Mouse (Mus musculus): ENCODE data around the gene Armh2. TPM values are rescaled to one million over a fixed set of nuclear protein-coding genes. Genes with fewer than 3 reads are reported as not detected.
A peak's percentile ranks its signal among the peaks of the same experiment; 100 is the strongest.

Armh2 gene
- total and polyA plus RNA-seq, 2 experiments from 2014 or later: not detected

DNA sequence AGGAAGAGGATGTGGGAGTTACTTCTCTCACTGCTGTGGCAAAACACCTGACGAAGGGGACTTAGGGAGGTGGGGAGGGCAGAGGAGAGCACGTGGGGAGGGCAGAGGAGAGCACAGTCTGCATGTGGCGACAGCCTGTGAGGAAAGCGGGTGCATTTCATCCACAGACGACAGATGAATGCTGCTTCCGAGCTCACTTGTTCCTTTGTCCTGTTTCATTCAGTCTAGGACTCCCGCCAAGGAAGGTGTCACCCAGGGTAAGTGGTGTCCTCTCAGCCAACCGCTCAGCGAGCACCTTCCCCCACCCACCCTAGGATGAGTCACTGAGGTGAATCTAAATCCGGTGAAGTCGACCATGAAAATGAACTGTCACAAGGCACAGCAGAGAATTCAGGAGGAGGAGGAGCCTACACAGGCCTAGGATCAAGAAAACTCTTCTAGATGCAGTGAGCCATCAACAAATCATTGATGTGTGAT lies 45.0 kb downstream of the Armh2 start:
- peak; percentile 76 for ATAC-seq
- TF ChIP-seq CTCF (IDR thresholded peaks at IDR 0.05; ENCODE audit: low read depth): no peak
- WGBS: 39% methylated on average over 11 of the region's 11 CpGs

DNA sequence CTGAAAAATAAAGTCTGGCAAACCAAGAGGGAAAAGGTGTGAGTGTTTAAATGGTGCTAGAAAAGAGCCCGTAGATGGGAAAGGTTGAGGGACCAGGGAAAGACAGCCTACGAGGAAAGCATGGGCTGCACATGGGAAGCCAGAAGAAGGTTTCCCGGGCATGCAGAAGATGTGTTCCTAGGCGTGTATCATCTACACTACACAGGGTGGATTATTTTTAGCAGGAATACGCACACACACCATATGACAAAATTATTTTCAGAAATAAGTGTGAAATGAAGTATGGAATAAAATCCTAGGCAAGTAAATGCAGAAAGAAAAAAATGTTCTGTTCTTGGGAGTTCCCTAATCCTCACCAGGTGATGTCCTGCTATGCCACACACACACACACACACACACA lies 46.4 kb downstream of the Armh2 start:
- Histone ChIP-seq H3K4me1 (ENCODE audit: insufficient read depth, low read length) (no peaks in the 10 kb centered on the region), H3K9me3 (ENCODE audit: low read length) (no peaks in the 10 kb centered on the region), H3K27ac (no peak overlapping the region), H3K36me3 (ENCODE audit: insufficient read depth, low read length) (no peaks in the 10 kb centered on the region), H3K4me3 (ENCODE audit: low read length) (no peak overlapping the region), H3K27me3 (ENCODE audit: insufficient read depth, low read length) (no peaks in the 10 kb centered on the region), H3K4me2 (ENCODE audit: low read depth, low read length) (no peak overlapping the region), H3K9ac (replicated peaks; ENCODE audit: low read length) (no peak overlapping the region)
- no peak for TF ChIP-seq CTCF (IDR thresholded peaks at IDR 0.05; ENCODE audit: low read depth)
- 88% methylated on average over 5 of the region's 5 CpGs for WGBS
- DNase-seq (ENCODE audit: low spot score): no peak
- ATAC-seq: no peak

More for the DNA sequence above, 45.0 kb downstream of the Armh2 start:
- Histone ChIP-seq H3K27ac (no peak overlapping the region), H3K9ac (replicated peaks; ENCODE audit: low read length) (no peak overlapping the region), H3K4me3 (ENCODE audit: low read length) (no peak overlapping the region), H3K9me3 (ENCODE audit: low read length) (no peaks in the 10 kb centered on the region), H3K4me2 (ENCODE audit: low read depth, low read length) (no peak overlapping the region), H3K27me3 (ENCODE audit: insufficient read depth, low read length) (no peaks in the 10 kb centered on the region), H3K36me3 (ENCODE audit: insufficient read depth, low read length) (no peaks in the 10 kb centered on the region), H3K4me1 (ENCODE audit: insufficient read depth, low read length) (no peaks in the 10 kb centered on the region)
- peak; percentile 23 for DNase-seq (ENCODE audit: low spot score)

DNA sequence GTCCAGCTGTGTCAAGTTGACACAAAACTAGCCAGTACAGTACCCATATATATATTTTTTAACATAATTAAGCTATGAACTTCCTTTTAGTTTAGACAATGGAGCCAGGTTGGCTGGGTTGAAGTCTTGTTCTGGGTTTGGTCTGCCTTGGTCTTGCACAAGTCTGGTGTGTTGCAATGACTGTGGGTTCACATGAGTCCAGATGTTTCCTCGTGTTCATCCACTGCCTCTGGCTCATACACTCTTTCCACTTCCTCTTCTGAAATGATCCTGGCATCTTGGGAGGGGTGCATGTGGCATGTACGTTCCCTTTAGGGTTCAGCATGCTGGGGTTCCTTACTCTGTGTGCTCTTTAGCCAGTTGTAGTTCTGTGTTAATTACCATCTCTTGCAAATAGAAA lies 50.3 kb downstream of the Armh2 start:
- DNase-seq (ENCODE audit: low spot score) (no peak), ATAC-seq (no peak)
- no peak overlapping the region for H3K9ac ChIP-seq (replicated peaks; ENCODE audit: low read length)
- no peak overlapping the region for H3K4me3 ChIP-seq (ENCODE audit: low read length)
- 77% methylated on average over 2 of the region's 2 CpGs for WGBS
- TF ChIP-seq CTCF (IDR thresholded peaks at IDR 0.05; ENCODE audit: low read depth): no peak
- H3K27ac ChIP-seq: no peak overlapping the region
- H3K9me3 ChIP-seq (ENCODE audit: low read length): no peaks in the 10 kb centered on the region
- no peaks in the 10 kb centered on the region for H3K27me3 ChIP-seq (ENCODE audit: insufficient read depth, low read length)
- H3K36me3 ChIP-seq (ENCODE audit: insufficient read depth, low read length): no peaks in the 10 kb centered on the region
- H3K4me1 ChIP-seq (ENCODE audit: insufficient read depth, low read length): no peaks in the 10 kb centered on the region
- H3K4me2 ChIP-seq (ENCODE audit: low read depth, low read length): no peak overlapping the region

DNA sequence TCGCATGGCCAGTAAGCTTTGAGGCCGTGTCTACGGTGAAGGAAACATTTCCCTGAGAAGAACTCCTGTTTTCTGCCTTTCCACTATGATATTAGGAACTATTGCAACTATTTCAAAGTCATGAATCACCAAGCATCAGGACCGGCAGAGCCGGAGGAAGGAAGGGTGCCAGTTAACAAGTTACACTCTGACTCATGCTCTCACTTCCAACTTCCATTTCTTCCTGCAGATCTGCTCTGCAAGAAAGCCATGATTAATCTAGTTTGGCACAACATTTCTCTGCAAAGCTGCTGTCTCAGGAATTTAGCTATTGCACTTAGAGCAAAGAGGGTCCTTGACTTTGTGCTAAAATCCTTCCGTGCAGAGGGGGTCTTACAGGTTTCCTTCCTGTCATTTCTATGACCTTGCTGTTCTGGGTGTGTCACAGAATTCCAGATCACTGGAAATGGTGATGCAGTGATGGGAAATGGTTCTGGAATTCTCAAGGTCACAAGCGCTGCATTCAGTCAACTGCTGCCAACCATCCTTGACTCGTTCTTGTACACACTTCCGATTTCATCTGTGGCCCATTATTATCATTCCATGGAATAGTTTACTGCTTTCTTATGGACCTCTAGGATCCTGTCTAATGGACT lies 51.5 kb downstream of the Armh2 start:
- ATAC-seq (no peak), DNase-seq (ENCODE audit: low spot score) (no peak)
- no peak overlapping the region for H3K9ac ChIP-seq (replicated peaks; ENCODE audit: low read length)
- no peaks in the 10 kb centered on the region for H3K4me1 ChIP-seq (ENCODE audit: insufficient read depth, low read length)
- H3K4me3 ChIP-seq (ENCODE audit: low read length): no peak overlapping the region
- 87% methylated on average over 9 of the region's 9 CpGs for WGBS
- no peaks in the 10 kb centered on the region for H3K36me3 ChIP-seq (ENCODE audit: insufficient read depth, low read length)
- H3K9me3 ChIP-seq (ENCODE audit: low read length): no peaks in the 10 kb centered on the region
- no peaks in the 10 kb centered on the region for H3K27me3 ChIP-seq (ENCODE audit: insufficient read depth, low read length)
- no peak for TF ChIP-seq CTCF (IDR thresholded peaks at IDR 0.05; ENCODE audit: low read depth)
- H3K4me2 ChIP-seq (ENCODE audit: low read depth, low read length): no peak overlapping the region
- no peak overlapping the region for H3K27ac ChIP-seq

Other genes starting within 250 kb of the Armh2 start
- 32.9 and 34.8 TPM in 2 replicates for gene Ripor2, start 159.0 kb upstream of the Armh2 start, total RNA-seq (2014; rRNA removed)
- 12.5 and 13.1 TPM in 2 replicates for gene Ripor2, start 159.0 kb upstream of the Armh2 start, polyA plus RNA-seq (2015; fragmentation: Nextera tagmentation; extraction: Ambion mirVana)
- 4.7 and 40.9 TPM in 2 replicates for gene Gmnn, start 20.7 kb downstream of the Armh2 start, total RNA-seq (2014; rRNA removed)
- 23.4 and 23.6 TPM in 2 replicates for gene Gmnn, start 20.7 kb downstream of the Armh2 start, polyA plus RNA-seq (2015; fragmentation: Nextera tagmentation; extraction: Ambion mirVana)
- gene BC005537, start 60.4 kb downstream of the Armh2 start, total RNA-seq (2014; rRNA removed): 39.2 and 40.8 TPM in 2 replicates
- 16.4 and 18.1 TPM in 2 replicates for gene BC005537, start 60.4 kb downstream of the Armh2 start, polyA plus RNA-seq (2015; fragmentation: Nextera tagmentation; extraction: Ambion mirVana)
- 14.7 and 19.3 TPM in 2 replicates for gene Acot13, start 90.3 kb downstream of the Armh2 start, total RNA-seq (2014; rRNA removed)
- 69.7 and 74.2 TPM in 2 replicates for gene Acot13, start 90.3 kb downstream of the Armh2 start, polyA plus RNA-seq (2015; fragmentation: Nextera tagmentation; extraction: Ambion mirVana)
- gene Tdp2, start 90.4 kb downstream of the Armh2 start, total RNA-seq (2014; rRNA removed): 30.0 and 30.9 TPM in 2 replicates
- 36.6 and 38.8 TPM in 2 replicates for gene Tdp2, start 90.4 kb downstream of the Armh2 start, polyA plus RNA-seq (2015; fragmentation: Nextera tagmentation; extraction: Ambion mirVana)
- gene D130043K22Rik, start 103.9 kb downstream of the Armh2 start, total RNA-seq (2014; rRNA removed): 11.3 and 13.0 TPM in 2 replicates
- 6.1 TPM in 2 replicates for gene D130043K22Rik, start 103.9 kb downstream of the Armh2 start, polyA plus RNA-seq (2015; fragmentation: Nextera tagmentation; extraction: Ambion mirVana)
- gene Aldh5a1, start 196.4 kb downstream of the Armh2 start, total RNA-seq (2014; rRNA removed): 46.3 and 53.9 TPM in 2 replicates
- gene Aldh5a1, start 196.4 kb downstream of the Armh2 start, polyA plus RNA-seq (2015; fragmentation: Nextera tagmentation; extraction: Ambion mirVana): 16.2 and 16.9 TPM in 2 replicates
- 5.4 and 8.4 TPM in 2 replicates for gene Gpld1, start 201.9 kb downstream of the Armh2 start, total RNA-seq (2014; rRNA removed)
- gene Gpld1, start 201.9 kb downstream of the Armh2 start, polyA plus RNA-seq (2015; fragmentation: Nextera tagmentation; extraction: Ambion mirVana): 3.0 and 3.3 TPM in 2 replicates